Mouse (Mus musculus): ENCODE measurements around the gene Kdm6a. TPM values are rescaled to one million over a fixed set of nuclear protein-coding genes. Genes with fewer than 3 reads are reported as not detected.

Kdm6a gene
- polyA plus RNA-seq, 1 experiment from 2014 or later = 33.6 TPM

GRCm38 (mm10) chrX:18187203-18187602 lies 24.8 kb downstream of the Kdm6a start:
- Histone ChIP-seq H3K27ac (replicated peaks) (no peak overlapping the region), H3K4me1 (no peaks in the 10 kb centered on the region), H3K4me3 (no peak overlapping the region), H3K27me3 (replicated peaks; ENCODE audit: low read depth, poor library complexity, severe bottlenecking) (no peaks in the 10 kb centered on the region), H3K9me3 (no peaks in the 10 kb centered on the region), H3K36me3 (replicated peaks) (no peaks in the 10 kb centered on the region)
- no peak for DNase-seq (ENCODE audit: low spot score)

GRCm38 (mm10) chrX:18188293-18188692 lies 25.9 kb downstream of the Kdm6a start:
- Histone ChIP-seq H3K9me3 (no peaks in the 10 kb centered on the region), H3K4me1 (no peaks in the 10 kb centered on the region), H3K4me3 (no peak overlapping the region), H3K27me3 (replicated peaks; ENCODE audit: low read depth, poor library complexity, severe bottlenecking) (no peaks in the 10 kb centered on the region), H3K27ac (replicated peaks) (no peak overlapping the region), H3K36me3 (replicated peaks) (no peaks in the 10 kb centered on the region)
- DNase-seq (ENCODE audit: low spot score) = no peak
- WGBS = 84% methylated on average over 2 of the region's 2 CpGs

- Histone ChIP-seq H3K4me3 (no peak overlapping the region), H3K4me1 (no peaks in the 10 kb centered on the region), H3K27ac (replicated peaks) (no peak overlapping the region), H3K36me3 (replicated peaks) (peaks cover 29% of the 10 kb centered on the region), H3K9me3 (no peaks in the 10 kb centered on the region), H3K27me3 (replicated peaks; ENCODE audit: low read depth, poor library complexity, severe bottlenecking) (no peaks in the 10 kb centered on the region)
- no peak for DNase-seq (ENCODE audit: low spot score)
- WGBS = 90% methylated on average over 1 of the region's 1 CpGs
These were observed 77.2 kb downstream of the Kdm6a start for GRCm38 (mm10) chrX:18239572-18239971.

GRCm38 (mm10) chrX:18250621-18251020 lies 88.2 kb downstream of the Kdm6a start:
- Histone ChIP-seq H3K4me1 (no peaks in the 10 kb centered on the region), H3K36me3 (replicated peaks) (peaks cover 58% of the 10 kb centered on the region), H3K9me3 (no peaks in the 10 kb centered on the region), H3K4me3 (no peak overlapping the region), H3K27me3 (replicated peaks; ENCODE audit: low read depth, poor library complexity, severe bottlenecking) (no peaks in the 10 kb centered on the region), H3K27ac (replicated peaks) (no peak overlapping the region)
- 92% methylated on average over 4 of the region's 4 CpGs for WGBS
- no peak for DNase-seq (ENCODE audit: low spot score)

- no peak for DNase-seq (ENCODE audit: low spot score)
- peaks cover 52% of the 10 kb centered on the region for H3K36me3 ChIP-seq (replicated peaks)
- WGBS = 62% methylated on average over 4 of the region's 4 CpGs
These were observed 92.4 kb downstream of the Kdm6a start for GRCm38 (mm10) chrX:18254767-18255166.

GRCm38 (mm10) chrX:18258238-18258809 lies 95.9 kb downstream of the Kdm6a start:
- WGBS = 92% methylated on average over 8 of the region's 8 CpGs
- Histone ChIP-seq H3K9me3 (no peaks in the 10 kb centered on the region), H3K27me3 (replicated peaks; ENCODE audit: low read depth, poor library complexity, severe bottlenecking) (no peaks in the 10 kb centered on the region), H3K4me1 (no peaks in the 10 kb centered on the region), H3K4me3 (no peak overlapping the region), H3K27ac (replicated peaks) (no peak overlapping the region), H3K36me3 (replicated peaks) (peaks cover 37% of the 10 kb centered on the region)
- no peak for DNase-seq (ENCODE audit: low spot score)

More at GRCm38 (mm10) chrX:18254767-18255166, 92.4 kb downstream of the Kdm6a start:
- no peaks in the 10 kb centered on the region for H3K4me1 ChIP-seq
- H3K27ac ChIP-seq (replicated peaks) = no peak overlapping the region
- H3K9me3 ChIP-seq = no peaks in the 10 kb centered on the region
- H3K27me3 ChIP-seq (replicated peaks; ENCODE audit: low read depth, poor library complexity, severe bottlenecking) = no peaks in the 10 kb centered on the region
- no peak overlapping the region for H3K4me3 ChIP-seq

GRCm38 (mm10) chrX:18278561-18278960 lies 116.2 kb downstream of the Kdm6a start:
- Histone ChIP-seq H3K4me1 (no peaks in the 10 kb centered on the region), H3K36me3 (replicated peaks) (peaks cover 18% of the 10 kb centered on the region), H3K27me3 (replicated peaks; ENCODE audit: low read depth, poor library complexity, severe bottlenecking) (no peaks in the 10 kb centered on the region), H3K9me3 (no peaks in the 10 kb centered on the region), H3K4me3 (no peak overlapping the region), H3K27ac (replicated peaks) (no peak overlapping the region)
- no peak for DNase-seq (ENCODE audit: low spot score)
- WGBS = 88% methylated on average over 5 of the region's 5 CpGs

GRCm38 (mm10) chrX:18280134-18280533 lies 117.8 kb downstream of the Kdm6a start:
- H3K27ac ChIP-seq (replicated peaks) = no peak overlapping the region
- no peaks in the 10 kb centered on the region for H3K4me1 ChIP-seq
- DNase-seq (ENCODE audit: low spot score) = no peak
- peaks cover 17% of the 10 kb centered on the region for H3K36me3 ChIP-seq (replicated peaks)
- H3K9me3 ChIP-seq = no peaks in the 10 kb centered on the region
- H3K27me3 ChIP-seq (replicated peaks; ENCODE audit: low read depth, poor library complexity, severe bottlenecking) = no peaks in the 10 kb centered on the region
- no peak overlapping the region for H3K4me3 ChIP-seq

Other genes with a start within 250 kb of the Kdm6a start
- not detected in 2 replicates for gene Dusp21, start 16.7 kb upstream of the Kdm6a start, polyA plus RNA-seq (2016; fragmentation: Nextera tagmentation; extraction: Ambion mirVana)